Mouse (Mus musculus): ENCODE data around the gene Olfr1135. TPM values are rescaled to one million over a fixed set of nuclear protein-coding genes. Genes with fewer than 3 reads are reported as not detected.

Gene Olfr1135
- total RNA-seq (2021) = not detected in 2 replicates
- long read RNA-seq, experiment 1 = 0 reads
- long read RNA-seq, experiment 2 = 0 reads

- no peak for DNase-seq
Observed at GRCm38 (mm10) chr2:87673564-87673963, at the start of gene Olfr1135. Gene Olfr1135, minus strand, starts transcription at chr2:87673664.

- no peak for DNase-seq
Observed at GRCm38 (mm10) chr2:87713079-87713478, 39.6 kb upstream of the Olfr1135 start, which contains the start of gene Olfr1137. Gene Olfr1137, minus strand, starts transcription at chr2:87713179.

GRCm38 (mm10) chr2:87693847-87694246 lies 20.4 kb upstream of the Olfr1135 start, which contains the start of gene Olfr1136:
Gene Olfr1136, minus strand, starts transcription at chr2:87693947.
- no peak for DNase-seq

GRCm38 (mm10) chr2:87658360-87658759 lies 15.1 kb downstream of the Olfr1135 start, which contains the start of gene Olfr1134:
Gene Olfr1134, minus strand, starts transcription at chr2:87658460.
- no peak for DNase-seq

GRCm38 (mm10) chr2:87647274-87647673 lies 26.2 kb downstream of the Olfr1135 start, which contains the start of gene Olfr1133:
Gene Olfr1133, minus strand, starts transcription at chr2:87647374.
- DNase-seq = no peak

GRCm38 (mm10) chr2:87642441-87642840 lies 31.0 kb downstream of the Olfr1135 start:
- DNase-seq = no peak

GRCm38 (mm10) chr2:87637435-87637834 lies 36.0 kb downstream of the Olfr1135 start, which contains the start of gene Olfr1132:
Gene Olfr1132, minus strand, starts transcription at chr2:87637535.
- DNase-seq = no peak

GRCm38 (mm10) chr2:87626804-87627203 lies 46.7 kb downstream of the Olfr1135 start, which contains the start of gene Olfr1131:
Gene Olfr1131, plus strand, starts transcription at chr2:87627104.
- DNase-seq = no peak

Other genes with a start within 250 kb of the Olfr1135 start
- gene Olfr1124, start 243.4 kb downstream of the Olfr1135 start, total RNA-seq (2021) = not detected in 2 replicates
- gene Olfr1126, start 219.7 kb downstream of the Olfr1135 start, total RNA-seq (2021) = not detected in 2 replicates
- gene Pramel7, start 176.6 kb downstream of the Olfr1135 start, total RNA-seq (2021) = not detected in 2 replicates
- not detected in 2 replicates for gene Pramel6, start 167.1 kb downstream of the Olfr1135 start, total RNA-seq (2021)
- not detected in 2 replicates for gene Olfr153, start 141.9 kb downstream of the Olfr1135 start, total RNA-seq (2021)
- gene Olfr1128, start 128.1 kb downstream of the Olfr1135 start, total RNA-seq (2021) = not detected in 2 replicates
- not detected in 2 replicates for gene Olfr1129, start 99.8 kb downstream of the Olfr1135 start, total RNA-seq (2021)
- gene Olfr1130, start 67.5 kb downstream of the Olfr1135 start, total RNA-seq (2021) = not detected in 2 replicates
- gene Olfr1131, start 46.6 kb downstream of the Olfr1135 start, total RNA-seq (2021) = not detected in 2 replicates
- gene Olfr1132, start 36.1 kb downstream of the Olfr1135 start, total RNA-seq (2021) = not detected in 2 replicates
- not detected in 2 replicates for gene Olfr1133, start 26.3 kb downstream of the Olfr1135 start, total RNA-seq (2021)
- not detected in 2 replicates for gene Olfr1134, start 15.2 kb downstream of the Olfr1135 start, total RNA-seq (2021)
- gene Olfr1136, start 20.3 kb upstream of the Olfr1135 start, total RNA-seq (2021) = not detected in 2 replicates
- not detected in 2 replicates for gene Olfr1137, start 39.5 kb upstream of the Olfr1135 start, total RNA-seq (2021)
- gene Olfr1138, start 66.3 kb upstream of the Olfr1135 start, total RNA-seq (2021) = not detected in 2 replicates
- not detected in 2 replicates for gene Olfr1140, start 70.1 kb upstream of the Olfr1135 start, total RNA-seq (2021)
- gene Olfr1141, start 80.3 kb upstream of the Olfr1135 start, total RNA-seq (2021) = not detected in 2 replicates
- gene Olfr152, start 105.8 kb upstream of the Olfr1135 start, total RNA-seq (2021) = not detected in 2 replicates
- not detected in 2 replicates for gene Olfr1143, start 126.9 kb upstream of the Olfr1135 start, total RNA-seq (2021)
- not detected in 2 replicates for gene Olfr1145, start 136.2 kb upstream of the Olfr1135 start, total RNA-seq (2021)
- not detected in 2 replicates for gene Olfr1148, start 156.9 kb upstream of the Olfr1135 start, total RNA-seq (2021)
- not detected in 2 replicates for gene Olfr1150-ps1, start 170.3 kb upstream of the Olfr1135 start, total RNA-seq (2021)
- not detected in 2 replicates for gene Olfr1151, start 182.2 kb upstream of the Olfr1135 start, total RNA-seq (2021)
- gene Olfr1152, start 192.8 kb upstream of the Olfr1135 start, total RNA-seq (2021) = not detected in 2 replicates
- gene Olfr1153, start 221.3 kb upstream of the Olfr1135 start, total RNA-seq (2021) = not detected in 2 replicates
- gene Olfr1154, start 231.5 kb upstream of the Olfr1135 start, total RNA-seq (2021) = not detected in 2 replicates

Measured in adrenal gland, postnatal 14 days (tissue).